Comparison of ENCODE assay signal across 16 mouse cellular contexts in the genomic region with DNA sequence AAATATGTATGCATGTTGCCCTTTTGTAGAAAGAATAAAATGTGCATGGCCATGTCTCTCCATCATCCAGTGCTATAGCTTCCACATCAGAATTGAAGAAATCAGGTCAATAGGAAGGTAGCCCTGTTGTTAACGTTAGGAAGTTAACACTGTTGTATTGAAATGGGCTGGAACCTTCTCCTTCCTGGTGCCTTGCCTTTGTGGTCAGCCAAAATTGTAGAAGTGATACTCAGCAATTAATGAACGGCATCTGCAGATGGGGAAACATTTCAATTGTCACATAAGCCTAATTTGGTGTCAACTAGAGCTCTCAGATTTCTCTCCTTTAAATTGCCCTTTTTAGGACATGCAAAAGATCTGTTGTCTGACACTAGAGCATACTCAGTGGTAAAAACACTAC.
"Had no signal": no experiment of that assay in that cellular context is flagged by ENCODE, and none has a peak within 500 bp of the region (broad histone marks: within the 10 kb centered on the region; RNA-seq: fewer than 3 reads in every experiment).

No protein-coding gene starts in this region.

- H3K27ac ChIP-seq: liver, embryonic 15.5 days; lung, embryonic 15.5 days; midbrain, embryonic 10.5 days; midbrain, embryonic 12.5 days; midbrain, embryonic 15.5 days; neural tube, embryonic 12.5 days; stomach, embryonic 15.5 days; stomach, postnatal 0 days had no signal

- H3K4me2 ChIP-seq: liver, embryonic 15.5 days; lung, embryonic 15.5 days; midbrain, embryonic 12.5 days; midbrain, embryonic 15.5 days; neural tube, embryonic 12.5 days; stomach, embryonic 15.5 days had no signal

- H3K36me3 ChIP-seq: liver, embryonic 15.5 days; lung, embryonic 15.5 days; midbrain, embryonic 10.5 days; midbrain, embryonic 12.5 days; midbrain, embryonic 15.5 days; neural tube, embryonic 12.5 days; stomach, embryonic 15.5 days had no signal

- ATAC-seq: liver, postnatal 0 days; lung, postnatal 0 days; midbrain, embryonic 15.5 days had no signal

- DNase-seq: liver, postnatal 0 days; lung, adult 2 months; lung, postnatal 4 days; right cerebral cortex, postnatal 14 days; thymus, adult 2 months; thymus, postnatal 25 days; thymus, postnatal 4 days had no signal

- H3K9ac ChIP-seq: liver, embryonic 15.5 days; liver, postnatal 0 days; lung, embryonic 15.5 days; midbrain, embryonic 12.5 days; midbrain, embryonic 15.5 days; neural tube, embryonic 12.5 days; stomach, embryonic 15.5 days had no signal

- H3K4me3 ChIP-seq: liver, embryonic 15.5 days; lung, embryonic 15.5 days; midbrain, embryonic 10.5 days; midbrain, embryonic 12.5 days; midbrain, embryonic 15.5 days; neural tube, embryonic 12.5 days; stomach, embryonic 15.5 days had no signal

- H3K27me3 ChIP-seq: liver, embryonic 15.5 days; lung, embryonic 15.5 days; midbrain, embryonic 12.5 days; midbrain, embryonic 15.5 days; neural tube, embryonic 12.5 days; stomach, embryonic 15.5 days had no signal

- H3K9me3 ChIP-seq: liver, embryonic 15.5 days; lung, embryonic 15.5 days; midbrain, embryonic 10.5 days; midbrain, embryonic 12.5 days; midbrain, embryonic 15.5 days; neural tube, embryonic 12.5 days; stomach, embryonic 15.5 days had no signal

- H3K4me1 ChIP-seq: liver, embryonic 15.5 days; lung, embryonic 15.5 days; midbrain, embryonic 10.5 days; midbrain, embryonic 12.5 days; midbrain, embryonic 15.5 days; neural tube, embryonic 12.5 days; stomach, embryonic 15.5 days had no signal
